Mouse (Mus musculus): ENCODE measurements at regions not wholly inside any gene's neighbourhood (a gene's known extent, or its start where the extent isn't known, plus 50 kb on each side); places are given as distances from the start of the nearest gene placed in this dataset.

GRCm38 (mm10) chr8:15304143-15304677 is 258.3 kb upstream of the BB014433 start:
- ATAC-seq (replicated peaks; ENCODE audit: low read depth, poor library complexity, severe bottlenecking), result no peak

- no peak for ATAC-seq (replicated peaks; ENCODE audit: low read depth, poor library complexity, severe bottlenecking)
These were observed 227.9 kb upstream of the BB014433 start for GRCm38 (mm10) chr8:15273775-15274174.

- no peak for ATAC-seq (replicated peaks; ENCODE audit: low read depth, poor library complexity, severe bottlenecking)
These were observed 226.1 kb upstream of the BB014433 start for GRCm38 (mm10) chr8:15271793-15272587.

GRCm38 (mm10) chr8:15270290-15270689 is 224.4 kb upstream of the BB014433 start:
- 0 out of 2 replicates have a peak, but pooled peaks have one; percentile 45 for ATAC-seq (replicated peaks; ENCODE audit: low read depth, poor library complexity, severe bottlenecking)

DNA sequence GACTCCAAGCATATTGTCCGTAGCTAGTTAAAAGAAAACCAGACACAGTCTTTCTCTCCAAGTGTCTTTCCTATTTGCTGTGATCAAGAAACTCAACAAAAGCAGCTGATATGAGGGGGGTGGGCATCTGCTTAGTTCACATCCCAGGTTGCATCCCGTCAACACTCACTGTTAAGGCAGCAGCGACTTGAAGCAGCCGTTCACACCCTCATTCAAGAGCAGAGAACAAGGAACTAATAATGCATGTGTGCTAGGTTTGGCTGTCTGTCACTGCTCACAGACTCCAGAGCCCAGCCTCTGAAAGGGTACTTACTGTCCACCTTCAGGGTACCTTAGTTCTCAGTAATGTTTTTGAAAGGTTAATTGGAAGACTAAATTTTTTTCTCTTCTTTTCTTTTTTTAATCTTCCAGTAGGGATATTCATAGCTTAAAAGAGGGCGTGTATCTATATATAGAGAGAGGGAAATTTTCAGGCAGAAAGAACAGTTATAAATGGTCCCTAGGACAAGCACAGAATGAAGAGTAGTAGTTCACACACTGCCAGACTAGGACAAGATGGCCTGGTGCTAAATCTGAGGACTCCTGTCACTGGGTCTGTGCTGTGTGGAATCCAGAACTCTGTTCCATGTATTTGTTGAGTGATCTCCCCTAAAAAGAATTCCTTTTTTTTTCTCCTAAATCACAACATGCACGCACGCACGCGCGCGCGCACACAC is 199.1 kb upstream of the BB014433 start:
- ATAC-seq (replicated peaks; ENCODE audit: low read depth, poor library complexity, severe bottlenecking), result no peak

GRCm38 (mm10) chr8:15235410-15235809 is 189.5 kb upstream of the BB014433 start:
- no peak for ATAC-seq (replicated peaks; ENCODE audit: low read depth, poor library complexity, severe bottlenecking)

DNA sequence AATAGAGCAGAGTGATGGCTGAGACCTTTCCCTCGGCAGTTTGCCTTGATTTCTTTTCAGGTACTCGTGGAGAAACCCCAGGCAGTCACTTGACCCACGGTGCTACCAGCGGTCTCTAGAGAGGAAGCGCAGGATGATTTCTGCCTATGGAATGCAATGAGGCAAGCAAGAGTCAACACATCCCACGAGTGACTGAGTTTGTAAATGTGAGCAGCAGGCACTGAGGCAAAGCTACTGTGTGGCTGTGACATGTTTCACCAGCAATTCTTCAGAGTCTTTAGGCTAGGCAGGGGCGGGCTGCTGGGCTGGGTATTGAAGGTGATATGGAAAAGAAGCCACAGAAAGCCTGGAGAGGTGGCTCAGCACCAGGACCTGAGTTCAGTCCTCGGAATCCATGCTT is 187.4 kb upstream of the BB014433 start:
- ATAC-seq (replicated peaks; ENCODE audit: low read depth, poor library complexity, severe bottlenecking), result no peak

- no peak for ATAC-seq (replicated peaks; ENCODE audit: low read depth, poor library complexity, severe bottlenecking)
These were observed 184.3 kb upstream of the BB014433 start for GRCm38 (mm10) chr8:15230217-15230616.

DNA sequence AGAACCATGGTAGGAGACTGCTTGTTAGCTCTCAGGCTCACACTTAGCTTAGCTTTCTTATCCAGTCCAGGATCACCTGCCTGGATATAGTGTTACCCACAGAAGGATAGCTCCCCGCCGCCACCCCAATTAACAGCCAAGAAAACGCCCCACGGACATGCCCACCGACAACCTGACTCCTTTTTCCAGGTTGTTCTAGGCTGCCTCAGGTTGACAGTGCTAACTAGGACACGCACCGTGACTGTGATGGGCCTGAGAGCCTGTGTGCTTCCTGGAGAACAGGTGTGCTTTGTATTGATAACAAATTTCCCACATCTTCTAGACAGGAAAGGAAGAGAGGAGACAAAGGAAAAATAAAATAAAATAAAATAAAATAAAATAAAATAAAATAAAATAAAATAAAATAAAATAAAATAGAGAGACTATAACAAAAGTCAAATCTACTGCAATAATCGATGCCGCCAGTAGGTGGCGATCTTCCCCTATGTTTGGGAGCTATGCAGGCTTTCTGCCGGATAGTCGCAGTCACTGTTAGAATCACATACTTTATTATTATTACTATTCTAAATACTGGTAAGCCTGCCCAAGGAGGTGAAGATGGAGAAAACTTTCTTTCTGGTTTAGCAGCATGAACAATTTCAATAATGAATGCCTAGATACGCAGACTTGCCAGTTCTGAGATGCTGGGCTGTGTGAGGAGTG is 175.5 kb upstream of the BB014433 start:
- ATAC-seq (replicated peaks; ENCODE audit: low read depth, poor library complexity, severe bottlenecking), result no peak

DNA sequence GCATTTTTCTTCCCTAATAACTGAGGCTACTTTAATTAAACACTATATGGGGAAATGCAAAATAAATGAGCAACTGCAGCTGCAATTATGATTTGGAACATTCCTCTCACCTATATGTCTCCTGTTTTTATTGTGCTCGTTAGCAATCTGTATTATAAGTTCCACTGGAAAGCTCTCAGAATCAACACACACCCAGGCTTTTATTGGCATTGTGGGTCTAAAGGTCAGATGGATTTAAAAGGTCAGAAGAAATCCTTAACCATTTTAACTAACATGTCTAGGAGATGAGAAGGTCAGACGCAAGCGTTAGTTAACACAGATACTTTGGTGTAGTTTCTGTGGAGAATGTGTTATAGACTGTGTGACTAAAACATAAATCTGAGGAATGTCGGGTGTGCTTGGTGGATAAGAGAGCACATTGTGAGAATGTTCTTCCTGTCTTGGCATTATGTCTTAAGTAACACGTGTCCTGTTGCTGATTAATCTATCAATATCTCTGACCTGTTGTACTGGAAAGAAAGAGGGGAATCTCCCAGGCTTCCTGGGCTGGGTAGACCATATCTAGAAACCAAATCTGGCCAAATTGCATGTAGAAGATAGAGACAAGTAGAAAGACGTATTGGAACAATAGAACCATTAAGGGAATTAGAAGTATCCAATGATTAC is 164.1 kb upstream of the BB014433 start:
- ATAC-seq (replicated peaks; ENCODE audit: low read depth, poor library complexity, severe bottlenecking), result no peak

DNA sequence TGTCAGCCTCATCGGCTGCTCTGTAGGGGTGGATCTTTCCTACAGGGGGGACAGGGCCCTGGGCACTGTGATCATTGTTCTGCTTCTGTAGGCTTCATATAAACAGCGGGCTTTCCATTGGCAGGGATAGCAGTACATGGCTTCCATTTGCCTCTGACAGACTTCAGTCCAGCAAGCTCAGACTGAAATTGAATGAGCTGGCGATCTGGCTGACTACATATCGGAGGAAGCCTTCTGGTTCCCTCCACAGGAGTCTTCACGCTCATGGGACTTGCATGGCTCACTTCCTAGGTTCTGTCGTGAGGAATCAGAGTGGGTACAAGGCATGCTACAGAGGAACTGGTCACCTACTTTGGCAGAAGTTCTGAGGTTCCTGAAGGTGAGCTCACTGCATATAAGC is 155.7 kb upstream of the BB014433 start:
- ATAC-seq (replicated peaks; ENCODE audit: low read depth, poor library complexity, severe bottlenecking), result no peak

DNA sequence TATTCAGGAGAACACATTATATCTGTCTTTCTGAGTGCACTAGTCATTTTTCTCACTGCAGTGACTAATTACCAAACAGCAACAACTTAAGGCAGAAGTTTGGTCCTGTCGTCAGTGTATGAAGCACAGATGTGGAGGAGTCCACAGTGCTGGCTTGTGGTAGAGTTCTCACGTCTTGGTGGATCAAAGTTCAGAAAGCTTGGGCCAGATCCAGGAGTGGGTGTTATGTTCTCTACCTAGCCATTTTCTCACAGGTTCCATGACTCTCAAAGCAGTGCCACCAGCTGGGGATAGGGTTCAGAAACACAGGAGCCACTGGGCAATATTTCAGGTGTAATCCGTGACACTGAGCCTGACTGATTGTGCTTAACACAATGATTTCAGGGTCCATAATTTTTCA is 144.8 kb upstream of the BB014433 start:
- no peak for ATAC-seq (replicated peaks; ENCODE audit: low read depth, poor library complexity, severe bottlenecking)

- ATAC-seq (replicated peaks; ENCODE audit: low read depth, poor library complexity, severe bottlenecking), result no peak
These were observed 143.3 kb upstream of the BB014433 start for GRCm38 (mm10) chr8:15189079-15189612.
